Mouse (Mus musculus) lung, adult 18-20 months (tissue): ENCODE measurements around the gene Nfib.
A peak's percentile ranks its signal among the peaks of the same experiment; 100 is the strongest.
"Not testable (repeated sequence)": the region's sequence is repeated elsewhere in the genome, so short reads cannot be mapped to it uniquely, and the experiment has no call there.

ENCODE experiments used
- DNase-seq, 2 experiments: peaks; one replicate each; pipeline ENCODE4 v3.0.0; 2022; ENCODE audit warnings: mixed read lengths in 2 of 2

Gene Nfib

DNA sequence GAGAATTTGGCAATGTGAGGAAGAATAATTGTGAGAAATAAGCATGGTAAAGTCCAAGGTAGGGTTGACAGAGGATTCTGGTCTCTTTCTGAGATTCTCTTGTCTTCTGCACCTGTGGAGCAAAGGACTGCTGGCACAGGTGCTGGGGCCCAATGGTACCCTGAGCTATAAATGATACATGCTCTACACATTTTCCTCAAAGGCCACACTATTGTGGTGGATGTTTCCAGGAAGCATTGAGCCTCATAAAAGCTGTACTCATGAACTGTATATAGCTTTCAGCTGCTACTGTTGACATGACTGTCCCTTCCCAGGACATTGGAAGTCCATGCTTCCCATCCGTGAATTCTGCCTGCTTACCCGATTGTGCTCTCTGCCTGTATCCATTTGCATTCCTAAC lies 418.1 kb downstream of the Nfib start:
- no peak for DNase-seq

DNA sequence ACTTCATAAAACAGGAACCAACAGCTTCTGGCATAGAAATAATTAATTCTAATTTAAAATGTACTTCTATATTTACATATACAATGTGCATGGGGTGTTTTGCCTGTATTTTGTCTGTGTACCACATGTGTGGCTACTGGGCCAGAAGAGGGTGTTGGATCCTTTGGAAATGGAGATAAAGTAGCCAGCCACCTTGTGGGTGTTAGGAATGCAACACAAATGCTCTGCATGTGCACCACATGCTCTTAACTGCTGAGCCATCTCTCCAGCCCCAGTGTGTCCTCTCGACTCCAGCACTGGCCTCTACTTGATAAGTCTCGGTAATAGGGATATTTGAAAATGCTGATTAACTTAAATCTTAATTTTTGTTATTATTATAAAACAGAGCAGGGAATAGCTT lies 418.6 kb downstream of the Nfib start:
- DNase-seq = no peak

GRCm38 (mm10) chr4:82283536-82283935 lies 422.0 kb downstream of the Nfib start:
- DNase-seq = no peak

DNA sequence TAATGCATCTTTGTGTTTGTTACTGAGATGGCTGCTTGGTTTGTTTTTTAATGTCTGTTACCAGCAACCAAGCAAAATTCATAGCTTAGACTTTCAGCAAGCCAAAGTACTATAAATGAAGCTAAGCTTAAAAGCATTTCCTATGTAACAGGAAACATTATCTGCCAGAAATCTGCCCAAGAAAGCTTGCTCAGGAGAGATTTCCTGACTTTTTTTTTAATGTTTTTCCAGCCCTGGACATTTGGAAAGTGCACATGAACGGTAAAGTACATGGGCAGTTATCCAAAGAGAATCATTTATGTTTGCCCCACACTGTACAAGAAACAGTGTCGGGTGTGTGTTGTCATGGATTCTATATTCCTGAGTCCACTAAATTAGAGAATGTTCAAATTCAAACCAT lies 429.6 kb downstream of the Nfib start:
- no peak for DNase-seq

GRCm38 (mm10) chr4:82273049-82273754 lies 432.3 kb downstream of the Nfib start:
- DNase-seq = no peak

- no peak for DNase-seq
Observed at GRCm38 (mm10) chr4:82272099-82272498, 433.5 kb downstream of the Nfib start.

DNA sequence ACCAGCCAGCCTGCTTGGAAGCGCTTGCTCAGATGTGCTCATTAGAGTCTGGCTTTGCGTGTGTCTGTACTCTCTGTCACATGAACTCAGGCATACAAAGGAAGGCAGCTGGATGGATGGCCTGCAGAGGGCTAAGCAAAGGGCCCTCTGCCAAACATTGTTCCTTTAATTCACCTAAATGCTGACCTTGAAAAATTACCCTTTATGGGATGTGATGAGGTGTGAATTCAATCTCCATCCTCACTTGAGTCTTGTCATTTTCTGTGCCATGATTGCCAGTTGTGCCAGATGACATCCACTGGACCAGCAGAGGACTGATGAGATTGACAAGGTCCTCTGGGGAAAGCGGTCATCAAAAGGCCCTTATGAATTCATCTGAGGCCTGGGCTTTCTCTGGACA lies 434.0 kb downstream of the Nfib start:
- DNase-seq = no peak

- no peak for DNase-seq
Observed at GRCm38 (mm10) chr4:82267832-82268778, 437.4 kb downstream of the Nfib start.

GRCm38 (mm10) chr4:82266066-82266619 lies 439.4 kb downstream of the Nfib start:
- DNase-seq = no peak

DNA sequence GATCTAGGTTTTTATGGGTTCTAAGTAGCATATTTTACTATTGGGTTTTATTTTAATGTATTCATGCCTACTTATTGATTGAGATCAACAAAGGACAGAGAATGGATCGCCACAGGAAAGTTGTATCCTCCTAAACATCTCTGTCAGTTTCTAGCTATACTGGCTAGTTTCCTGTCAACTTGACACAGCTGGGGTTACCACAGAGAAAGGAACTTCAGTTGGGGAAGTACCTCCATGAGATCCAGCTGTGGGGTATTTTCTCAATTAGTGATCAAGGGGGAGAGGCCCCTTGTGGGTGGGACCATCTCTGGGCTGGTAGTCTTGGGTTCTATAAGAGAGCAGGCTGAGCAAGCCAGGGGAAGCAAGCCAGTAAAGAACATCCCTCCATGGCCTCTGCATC lies 447.0 kb downstream of the Nfib start:
- DNase-seq = not testable (repeated sequence)

GRCm38 (mm10) chr4:82252054-82252453 lies 453.5 kb downstream of the Nfib start:
- no peak for DNase-seq

GRCm38 (mm10) chr4:82250355-82250659 lies 455.2 kb downstream of the Nfib start:
- no peak for DNase-seq

DNA sequence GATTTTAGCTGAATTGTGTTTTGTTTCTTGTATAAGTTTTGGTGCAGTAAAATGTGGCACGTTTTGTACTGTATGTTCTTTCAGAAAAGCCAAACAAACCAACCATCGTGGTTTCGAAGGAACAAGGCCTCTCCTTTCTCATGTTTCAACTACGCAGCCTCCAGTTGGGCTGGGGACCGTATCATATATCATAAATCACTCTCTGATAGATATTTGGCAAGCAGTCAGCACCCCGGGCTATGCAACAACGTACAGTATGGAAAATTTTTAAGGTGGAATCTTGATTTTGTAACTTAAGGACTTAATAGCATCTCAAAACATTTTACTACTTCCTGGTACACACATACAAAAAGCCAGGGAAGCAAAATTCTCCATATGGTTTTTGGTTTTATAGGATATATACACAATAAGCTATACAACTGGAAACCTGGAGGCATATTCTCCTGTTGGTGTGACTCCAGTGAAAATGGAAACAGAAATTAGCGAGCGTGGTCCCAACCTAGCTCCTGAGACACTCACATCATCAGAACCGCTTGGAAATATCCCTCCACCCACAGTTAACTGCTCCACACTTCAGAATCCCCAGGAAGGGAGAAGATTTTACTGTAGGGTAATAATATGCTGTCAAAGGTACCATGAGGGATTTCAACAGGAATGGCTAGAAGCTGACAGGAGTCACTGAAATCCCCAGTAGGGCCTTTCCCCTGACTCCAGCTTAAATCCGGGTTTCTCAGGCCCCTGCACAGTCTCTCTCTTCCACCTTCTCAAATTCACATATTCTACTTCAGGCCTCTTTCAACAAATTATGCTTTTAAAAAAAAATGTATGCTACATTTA lies 455.8 kb downstream of the Nfib start:
- no peak for DNase-seq

DNA sequence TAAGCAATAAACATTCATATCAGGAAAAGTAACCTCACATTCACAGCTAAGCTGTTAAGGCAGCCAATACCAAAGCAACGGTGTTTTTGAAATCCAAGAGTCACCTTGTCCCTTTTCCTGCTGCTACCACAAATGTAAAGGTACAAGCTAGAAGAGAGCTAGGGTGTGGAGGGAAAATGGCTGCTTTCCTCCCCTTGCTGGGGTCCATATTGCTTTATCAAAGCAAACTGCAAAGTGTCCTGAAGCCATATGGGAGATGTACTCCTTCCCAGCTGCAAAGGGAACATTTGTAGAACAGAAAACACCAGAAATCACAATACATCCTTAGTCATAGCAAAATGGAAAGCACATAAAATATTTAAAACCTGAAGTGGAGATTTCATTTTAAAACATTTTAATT lies 456.6 kb downstream of the Nfib start:
- no peak for DNase-seq

DNA sequence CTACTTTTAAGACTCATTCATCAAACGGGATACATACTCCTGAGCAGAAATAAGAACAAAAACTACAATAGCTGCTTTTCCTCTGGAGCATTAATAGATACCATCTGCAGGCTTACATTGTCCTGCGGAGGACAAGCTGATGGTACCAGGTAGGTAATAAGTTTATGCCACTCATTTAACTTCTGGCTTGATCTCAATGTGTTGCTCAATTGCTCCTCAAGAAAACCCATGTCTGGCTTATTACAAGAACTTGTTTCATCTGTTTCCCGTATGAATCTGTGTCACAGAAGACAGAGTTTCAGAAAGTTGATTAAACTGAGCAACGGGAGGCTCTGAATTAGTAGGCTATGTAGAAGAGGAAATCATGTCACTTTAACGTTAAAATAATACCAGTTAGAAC lies 457.5 kb downstream of the Nfib start:
- no peak for DNase-seq

DNA sequence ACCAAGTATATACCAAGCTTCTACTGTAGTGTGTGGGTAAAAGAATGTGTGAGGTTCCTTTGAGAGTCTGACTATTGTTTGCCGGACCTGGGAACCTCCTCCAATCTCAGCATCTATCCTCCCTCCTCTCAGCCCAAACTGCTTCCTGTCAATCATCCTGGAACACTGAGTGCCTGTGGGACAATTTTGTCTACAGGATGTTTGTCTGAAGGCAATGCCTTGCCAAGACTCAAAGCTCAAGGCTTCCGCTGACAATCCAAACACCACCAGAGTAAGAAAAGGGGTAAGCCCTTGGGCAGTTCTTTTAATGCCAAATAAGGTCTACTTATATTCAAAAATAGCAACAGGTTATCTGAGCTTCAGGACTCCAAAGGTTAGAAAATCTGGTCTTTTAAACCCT lies 459.3 kb downstream of the Nfib start:
- peak; percentile 62 to 81 for DNase-seq
